Mouse (Mus musculus): ENCODE measurements at regions not wholly inside any gene's neighbourhood (a gene's known extent, or its start where the extent isn't known, plus 50 kb on each side); places are given as distances from the start of the nearest gene placed in this dataset.
"Not testable (repeated sequence)": the region's sequence is repeated elsewhere in the genome, so short reads cannot be mapped to it uniquely, and the experiment has no call there.

DNA sequence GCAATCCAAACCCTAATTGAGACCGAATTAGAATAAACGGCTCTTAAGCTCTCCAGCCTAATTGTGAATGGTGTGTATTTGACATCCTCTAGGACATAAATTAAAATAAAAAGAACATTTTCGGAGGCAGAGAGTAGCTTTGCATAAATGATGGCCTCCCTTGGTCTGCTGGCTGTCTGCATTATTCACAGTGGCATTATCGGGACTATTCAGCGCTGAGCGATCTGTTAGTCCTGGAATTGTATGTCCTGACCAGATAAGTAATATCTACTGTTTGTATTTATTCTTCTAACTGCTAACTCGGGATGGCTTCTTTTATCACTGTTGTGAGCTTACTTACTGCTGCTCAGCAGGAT lies 299.6 kb downstream of the Chl1 start:
- no peak for DNase-seq
- intact Hi-C loops (cut with DNase I) = no loop called here

DNA sequence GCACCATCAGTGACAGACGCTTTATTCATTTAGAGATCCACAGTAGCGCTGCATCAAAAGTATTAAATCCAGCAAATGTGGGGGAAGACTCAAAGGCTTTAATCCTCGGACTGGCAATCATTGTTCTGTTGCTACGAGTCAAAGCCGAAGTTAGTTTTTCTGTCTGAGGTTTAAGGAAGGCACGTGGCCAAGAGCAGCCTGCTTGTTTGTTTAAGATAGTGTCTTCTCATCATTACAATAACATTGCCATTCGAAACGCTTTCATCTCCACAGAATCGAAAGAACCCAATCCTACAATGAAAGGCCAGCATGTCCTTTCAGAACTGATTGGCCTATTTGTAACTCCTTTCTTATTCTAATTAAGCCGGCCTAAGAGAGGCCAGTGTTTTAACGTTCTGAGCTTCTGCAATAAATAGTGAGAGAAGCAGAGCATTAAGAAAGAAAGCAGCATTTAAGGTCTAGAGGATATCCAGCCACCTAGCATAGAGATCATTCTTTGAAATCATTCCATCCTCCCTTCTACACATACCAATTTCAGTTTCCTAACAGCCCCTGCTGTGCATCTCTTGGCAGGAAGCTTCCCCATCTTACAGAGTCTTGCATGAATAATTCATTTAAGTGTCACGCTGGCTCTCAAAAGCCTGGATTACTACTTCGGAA lies 300.1 kb downstream of the Chl1 start:
- intact Hi-C loops (cut with DNase I) = no loop called here
- DNase-seq = no peak

DNA sequence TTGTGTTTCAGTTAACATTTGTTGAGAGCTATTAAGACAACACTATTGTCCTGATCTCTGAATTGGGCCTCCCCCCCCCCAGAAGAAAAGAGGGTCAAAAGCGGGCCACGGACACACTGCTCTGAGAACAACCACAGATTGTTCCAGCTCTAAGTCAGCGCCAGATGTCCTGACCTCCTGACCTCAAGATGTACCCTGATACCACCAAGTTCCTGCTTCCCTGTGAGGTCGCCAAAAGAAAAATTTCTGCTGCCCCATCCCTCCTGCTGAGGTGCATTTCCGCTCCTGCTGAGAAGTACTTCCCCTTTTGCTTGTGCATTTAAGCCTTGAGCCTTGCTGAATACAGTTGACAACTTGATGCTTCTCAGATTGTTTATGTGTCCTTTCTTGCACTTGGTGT lies 306.0 kb downstream of the Chl1 start:
- intact Hi-C loops (cut with DNase I); DNase-seq: not testable (repeated sequence)

- DNase-seq = no peak
- intact Hi-C loops (cut with DNase I) = no loop called here
These were observed 315.7 kb downstream of the Chl1 start for GRCm38 (mm10) chr6:103826042-103826441.

- DNase-seq = no peak
- intact Hi-C loops (cut with DNase I) = no loop called here
These were observed 317.2 kb downstream of the Chl1 start for GRCm38 (mm10) chr6:103827623-103828022.

DNA sequence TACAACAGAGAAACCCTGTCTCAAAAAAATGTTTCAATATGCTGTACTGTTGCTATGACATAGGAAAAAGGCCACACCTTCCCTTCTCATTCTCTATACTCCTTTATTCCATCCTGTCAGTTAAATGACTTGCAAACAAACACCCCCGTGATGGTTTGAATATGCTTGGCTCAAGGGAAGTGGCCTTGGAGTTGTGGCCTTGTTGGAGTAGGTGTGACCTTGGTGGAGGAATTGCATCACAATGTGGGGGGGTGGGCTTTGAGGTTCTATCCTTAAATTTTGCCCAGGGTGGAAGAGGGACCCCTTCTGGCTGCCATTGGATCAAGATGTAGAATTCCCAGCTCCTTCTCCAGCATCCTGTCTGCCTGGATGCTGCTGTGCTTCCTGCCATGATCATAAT lies 318.5 kb downstream of the Chl1 start:
- intact Hi-C loops (cut with DNase I) = no loop called here
- no peak for DNase-seq

DNA sequence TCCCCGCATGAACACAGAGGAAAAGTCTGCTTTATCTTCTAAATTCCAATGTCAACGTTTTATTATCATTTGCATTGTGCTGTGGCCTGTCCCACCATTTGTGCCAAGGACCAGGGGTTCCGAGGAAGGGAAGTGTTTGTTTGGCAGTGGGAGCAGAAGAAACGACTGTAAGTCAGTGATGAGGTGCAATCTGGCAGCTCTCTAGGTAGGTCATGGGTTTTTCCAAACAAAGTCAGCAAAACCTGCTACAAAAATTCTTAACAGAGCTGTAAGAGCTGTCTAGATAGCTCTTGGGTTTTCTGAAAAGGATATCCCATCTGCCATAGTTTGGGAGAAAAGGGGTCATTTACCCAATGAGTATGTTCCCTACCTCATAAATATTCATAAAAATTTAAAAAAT lies 321.9 kb downstream of the Chl1 start:
- no peak for DNase-seq
- intact Hi-C loops (cut with DNase I) = no loop called here

DNA sequence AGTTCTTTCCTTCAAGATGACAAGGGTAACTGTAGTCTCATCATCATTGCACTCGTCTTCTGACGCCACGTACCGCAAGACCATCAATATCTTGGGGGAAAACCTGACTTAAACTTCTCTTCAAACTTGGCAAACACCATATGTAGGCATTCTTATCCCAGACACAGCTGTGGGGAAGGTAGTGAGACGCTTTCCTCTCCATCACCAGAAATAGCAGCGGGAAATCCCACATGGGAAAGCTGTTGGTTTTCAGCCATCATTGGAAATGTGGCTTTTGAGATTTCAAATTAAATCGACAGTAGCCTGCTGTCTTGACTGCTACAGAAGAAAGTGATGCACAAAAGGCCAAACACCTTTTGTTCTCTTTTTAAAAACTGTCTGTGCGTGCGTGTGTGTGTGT lies 322.4 kb downstream of the Chl1 start:
- no peak for DNase-seq
- intact Hi-C loops (cut with DNase I) = no loop called here

DNA sequence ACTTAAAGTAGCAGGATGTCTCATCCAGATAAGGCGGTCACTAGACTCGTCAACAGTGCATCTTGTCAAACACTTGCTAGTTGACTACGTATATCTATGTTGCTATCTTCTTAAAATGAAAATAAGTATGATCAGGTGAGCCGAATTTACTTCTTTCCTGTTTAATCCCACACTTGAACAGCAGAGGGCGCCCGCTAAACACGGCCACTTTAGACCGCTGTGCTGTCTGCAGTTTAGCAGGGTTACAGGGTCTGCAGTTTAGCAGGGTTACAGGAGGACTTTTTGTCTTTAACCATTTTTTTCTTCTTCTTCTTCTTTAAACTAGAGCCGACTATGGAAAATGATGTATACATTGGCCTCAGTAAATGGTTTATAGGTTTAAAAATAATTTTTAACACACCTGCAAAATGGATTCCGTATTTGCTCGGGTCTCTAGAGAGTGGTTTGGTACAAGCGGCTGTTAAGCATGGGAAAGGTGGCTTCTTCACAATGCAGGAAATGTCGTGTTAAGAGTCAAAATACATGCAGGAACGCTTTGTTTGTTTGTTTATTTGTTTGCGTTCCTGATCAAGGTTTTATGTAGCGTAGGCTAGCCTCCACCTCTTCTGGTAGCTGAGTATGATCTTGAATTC lies 323.2 kb downstream of the Chl1 start:
- intact Hi-C loops (cut with DNase I) = no loop called here
- DNase-seq = no peak

DNA sequence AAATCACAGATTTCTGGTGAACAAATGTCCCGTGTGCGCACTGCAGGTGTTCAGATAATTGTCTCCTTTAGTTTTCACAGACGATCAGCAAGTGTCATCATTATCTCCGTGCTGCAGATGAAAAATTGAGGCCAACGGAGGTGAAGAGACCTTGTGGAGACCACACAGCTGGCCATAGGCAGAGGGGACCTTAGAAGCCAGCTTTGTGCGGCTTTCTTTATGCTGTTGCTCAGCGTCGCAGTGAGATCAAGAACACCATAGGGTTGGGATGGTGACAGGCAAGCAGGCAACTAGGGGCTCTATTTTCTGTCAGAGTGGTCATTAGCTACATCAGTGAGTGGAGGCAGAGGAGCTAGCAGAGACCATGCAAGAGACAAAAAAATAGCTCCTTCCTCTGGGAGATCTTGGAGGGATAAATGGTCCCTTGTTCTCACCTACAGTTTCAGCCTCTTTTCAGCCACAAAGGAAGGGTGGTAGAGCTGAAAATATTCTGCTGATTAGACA lies 324.4 kb downstream of the Chl1 start:
- DNase-seq = no peak
- intact Hi-C loops (cut with DNase I) = no loop called here

- DNase-seq = no peak
- intact Hi-C loops (cut with DNase I) = no loop called here
These were observed 349.4 kb downstream of the Chl1 start for GRCm38 (mm10) chr6:103859787-103860186.

DNA sequence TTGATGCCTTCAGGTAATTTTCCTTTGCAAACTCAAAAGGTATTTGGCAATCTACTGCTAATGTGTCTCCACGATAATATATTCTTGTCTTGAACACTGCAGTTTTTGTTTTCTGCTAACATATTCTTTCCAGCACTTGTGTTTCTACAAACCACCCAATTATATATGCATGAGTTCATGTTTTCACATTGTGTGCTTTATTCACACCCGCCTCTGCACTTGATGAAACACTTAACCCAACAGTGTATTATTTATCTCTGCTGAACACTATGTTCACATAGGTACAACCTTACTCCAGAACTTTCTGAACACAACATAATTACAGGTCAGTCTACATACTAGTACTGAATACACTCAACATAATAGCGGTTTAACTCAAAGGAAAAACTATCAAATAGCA lies 383.1 kb downstream of the Chl1 start:
- no peak for DNase-seq
- intact Hi-C loops (cut with DNase I) = no loop called here

DNA sequence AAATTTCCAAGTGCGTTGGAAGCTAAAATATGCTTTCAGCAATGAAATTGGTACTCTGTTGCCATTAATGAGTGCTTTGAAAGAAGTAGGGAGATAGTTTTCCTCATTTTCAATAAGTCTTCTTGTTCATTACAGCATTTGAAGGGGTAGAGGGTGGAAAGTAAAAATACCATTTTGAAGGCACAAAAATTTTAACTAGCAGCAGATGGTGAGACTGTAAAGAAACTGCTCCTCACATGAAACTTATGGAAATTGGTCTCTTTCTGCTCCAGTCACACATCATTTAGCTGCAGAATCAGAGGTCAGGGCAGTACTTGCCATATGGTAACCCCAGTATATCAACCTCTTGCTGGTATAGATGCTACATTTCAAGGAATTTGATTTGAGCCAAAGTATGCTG lies 414.1 kb downstream of the Chl1 start:
- DNase-seq = no peak
- intact Hi-C loops (cut with DNase I) = no loop called here

DNA sequence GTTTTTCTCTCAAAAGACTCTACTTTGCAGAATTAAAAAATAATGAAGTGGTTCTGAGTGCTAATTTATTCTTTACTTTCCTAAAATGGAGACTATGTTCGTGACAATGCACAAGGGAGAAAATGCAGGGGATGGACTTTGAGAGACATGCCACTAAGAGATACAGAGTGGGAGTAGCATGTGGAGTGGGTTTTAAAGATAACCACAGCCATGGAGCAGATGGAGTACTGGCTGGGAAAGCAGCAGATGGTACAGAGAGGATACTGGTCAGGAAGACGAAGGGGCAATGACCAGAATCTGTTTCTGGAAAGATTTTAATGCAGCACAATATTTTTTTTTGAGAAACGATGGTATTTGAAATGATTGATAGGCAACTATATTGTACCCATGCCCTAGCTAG lies 416.7 kb downstream of the Chl1 start:
- intact Hi-C loops (cut with DNase I) = no loop called here

DNA sequence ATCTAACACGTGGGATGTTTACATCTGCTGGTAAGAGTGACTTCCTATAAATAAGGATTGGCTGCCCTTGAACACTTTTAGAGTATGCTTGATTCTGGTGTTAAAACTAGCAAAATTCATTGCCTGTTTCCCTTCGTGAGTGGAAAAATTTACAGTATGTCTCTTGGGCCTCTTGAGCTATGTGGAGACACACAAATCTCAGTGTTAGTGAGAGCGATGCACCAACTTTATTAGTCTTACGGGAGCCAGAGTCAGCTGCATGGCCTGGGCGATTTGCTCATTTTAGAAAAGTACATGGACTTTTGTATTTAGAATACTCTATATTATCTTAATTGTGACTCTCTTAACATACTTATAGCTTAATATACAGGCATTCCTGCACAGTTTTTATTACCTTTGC lies 430.0 kb downstream of the Chl1 start:
- intact Hi-C loops (cut with DNase I) = no loop called here
- DNase-seq = no peak

More for the DNA sequence above, 416.7 kb downstream of the Chl1 start:
- DNase-seq = no peak

GRCm38 (mm10) chr6:103944361-103944760 lies 434.0 kb downstream of the Chl1 start:
- intact Hi-C loops (cut with DNase I) = no loop called here
- no peak for DNase-seq

GRCm38 (mm10) chr6:103947474-103947873 lies 437.1 kb downstream of the Chl1 start:
- intact Hi-C loops (cut with DNase I) = no loop called here
- no peak for DNase-seq

DNA sequence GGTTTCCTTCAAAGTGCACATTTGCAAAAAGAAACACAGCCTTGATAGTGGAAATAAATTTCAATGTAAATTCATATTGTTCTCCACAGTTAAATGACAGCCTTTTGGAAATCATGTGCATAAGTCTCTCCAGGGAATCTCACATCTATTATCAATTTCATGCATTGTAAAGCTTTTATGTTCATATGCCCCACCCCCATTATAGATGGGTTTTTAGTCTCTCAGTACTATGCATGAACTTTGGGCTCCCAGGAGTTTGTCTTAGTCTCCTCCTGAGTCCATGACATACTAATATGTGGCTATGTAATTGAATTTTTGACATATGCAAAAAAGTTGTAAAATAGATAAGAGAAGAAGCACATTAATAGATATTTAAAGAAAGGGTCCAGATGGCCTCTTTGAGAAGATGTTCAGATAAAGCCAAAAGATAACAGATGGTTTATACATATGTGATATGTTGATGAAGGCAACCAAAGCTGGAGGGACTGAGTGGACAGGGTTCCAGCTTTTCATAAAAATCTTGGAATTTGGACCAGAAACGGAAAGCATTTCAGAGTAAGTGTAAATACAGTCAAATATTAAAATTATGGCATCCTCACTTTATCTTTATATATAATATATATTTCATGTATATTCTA lies 442.9 kb downstream of the Chl1 start:
- DNase-seq = no peak
- intact Hi-C loops (cut with DNase I) = no loop called here

GRCm38 (mm10) chr6:103959002-103959401 lies 448.6 kb downstream of the Chl1 start:
- intact Hi-C loops (cut with DNase I) = no loop called here
- DNase-seq = no peak

DNA sequence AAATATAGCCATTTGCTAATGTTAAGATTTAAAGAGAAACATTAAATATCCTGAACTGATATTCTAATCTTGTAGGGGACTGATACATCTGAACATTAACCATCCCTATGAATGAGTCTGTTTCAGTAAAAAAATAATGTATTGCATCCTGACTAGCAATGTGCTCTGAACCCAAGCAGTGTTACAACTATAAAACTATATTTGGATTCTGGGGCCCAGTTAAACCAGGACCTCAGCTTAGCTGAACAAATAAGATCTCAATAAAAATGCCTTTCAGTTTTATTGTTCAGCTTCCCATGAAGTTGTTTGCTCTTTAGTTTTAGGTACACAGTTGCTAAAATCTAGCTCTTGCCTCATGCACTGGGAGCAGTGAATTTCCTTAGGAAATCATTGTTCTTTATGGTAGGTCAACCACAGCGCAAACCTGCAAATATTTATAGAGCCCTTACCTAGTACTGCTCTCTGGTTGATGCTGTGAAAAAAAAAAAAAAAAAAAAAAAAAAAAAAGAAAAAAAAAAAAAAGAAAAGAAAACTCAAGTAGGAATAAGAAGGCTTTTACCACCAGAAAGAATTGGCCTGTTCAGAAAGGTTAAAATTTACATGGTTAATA lies 457.5 kb downstream of the Chl1 start:
- intact Hi-C loops (cut with DNase I) = no loop called here
- no peak for DNase-seq

- intact Hi-C loops (cut with DNase I) = no loop called here
- DNase-seq = no peak
These were observed 488.8 kb downstream of the Chl1 start for GRCm38 (mm10) chr6:103999186-103999585.
